Mouse (Mus musculus) olfactory bulb, adult 2 months (tissue): ENCODE results near the gene Slc15a2.

Source experiments
- CTCF ChIP-seq: fragments of 200-500 bp; IDR thresholded peaks from 2 replicates; pipeline ENCODE4 v1.5.1; 2012; ENCODE audit warnings: low read depth, mild to moderate bottlenecking, low read length, moderate library complexity; ENCODE audit not compliant: insufficient read depth
- POLR2A ChIP-seq: fragments of 200-500 bp; IDR thresholded peaks from 2 replicates; pipeline ENCODE4 v1.6.1; 2012; ENCODE audit warnings: mild to moderate bottlenecking, low read depth, low read length, moderate library complexity; ENCODE audit not compliant: insufficient read depth

DNA sequence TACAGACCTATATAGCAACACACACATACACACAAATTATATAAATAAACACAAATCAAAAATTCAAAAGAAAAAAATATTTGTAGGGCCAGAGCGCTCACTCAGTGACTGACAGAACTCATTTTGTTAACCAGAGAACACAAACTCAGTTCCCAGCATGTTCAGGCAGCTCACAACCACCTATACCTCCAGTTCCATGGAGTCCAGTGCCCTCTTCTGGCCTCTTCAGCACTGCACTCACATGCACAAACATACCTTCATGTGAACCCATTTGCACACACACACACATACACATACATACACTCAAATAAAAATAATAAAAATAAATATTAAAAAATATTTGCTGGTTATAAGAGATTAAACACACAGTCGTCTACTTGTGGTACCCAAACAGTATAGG lies 74.0 kb downstream of the Slc15a2 start:
- no peak for TF ChIP-seq CTCF
- no peak for TF ChIP-seq POLR2A
